Mouse (Mus musculus) neutrophil, adult 5-6 weeks (primary cell): ENCODE results near the gene Yars. TPM values are rescaled to one million over a fixed set of nuclear protein-coding genes. Genes with fewer than 3 reads are reported as not detected.

Experiments
- ATAC-seq: fragments of 151-379, 151-347 bp; 2 replicates; pipeline ENCODE4 v1.8.0; 2017; ENCODE audit warnings: mild to moderate bottlenecking, moderate TSS enrichment; ENCODE audit not compliant: insufficient number of reproducible peaks, poor library complexity, low FRiP score, severe bottlenecking; ENCODE audit errors: extremely low read depth
- total RNA-seq: library from RNA; stranded (forward); fragments of 200-1000 nt; gene quantifications from 2 replicates; pipeline ENCODE4 v1.2.3, GENCODE M21; 2017

Gene Yars
- total RNA-seq, 1 experiment from 2014 or later, result 31.4 TPM

DNA sequence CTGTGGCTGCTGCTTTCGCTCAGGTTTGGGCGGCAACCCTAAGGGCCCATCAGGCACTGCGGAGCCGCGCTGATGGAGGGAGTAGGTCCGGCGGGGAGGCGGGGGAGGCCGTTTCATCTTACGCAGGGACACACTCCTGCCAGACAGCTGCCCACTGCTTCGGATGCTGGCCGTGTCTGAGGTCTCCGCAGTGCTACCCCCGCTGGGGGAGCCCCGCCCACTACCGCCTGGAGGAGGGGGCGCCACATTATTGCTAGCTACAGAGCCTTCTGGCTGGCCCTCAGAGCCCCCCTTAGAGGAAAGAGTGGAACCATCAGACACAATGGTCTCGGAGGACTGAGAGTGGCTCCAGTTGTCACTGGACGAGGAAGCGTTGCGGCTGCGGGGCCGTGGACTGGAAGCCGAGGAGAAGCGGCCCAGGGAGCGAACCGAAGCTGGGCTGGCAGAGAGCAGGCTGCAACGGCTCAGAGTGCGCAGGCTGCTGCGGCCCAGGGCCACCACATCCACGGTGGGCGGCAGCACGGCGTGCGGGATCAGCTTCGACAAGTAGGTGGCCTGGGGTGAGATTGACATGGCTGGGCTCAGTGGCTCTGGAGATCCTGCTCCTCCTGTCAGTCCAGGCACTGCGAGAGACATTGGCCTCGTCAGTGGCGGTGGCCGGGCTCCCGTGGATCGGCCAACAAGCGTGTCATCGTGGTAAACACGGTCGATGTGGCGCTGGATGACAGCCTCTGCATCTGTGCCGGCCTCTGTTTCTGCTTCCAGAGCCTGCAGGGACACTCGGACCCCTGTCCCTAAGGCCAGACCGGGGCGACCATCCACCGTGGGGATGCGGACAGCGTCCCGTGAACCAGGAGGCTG lies 34.1 kb downstream of the Yars start:
- ATAC-seq, result no peak

DNA sequence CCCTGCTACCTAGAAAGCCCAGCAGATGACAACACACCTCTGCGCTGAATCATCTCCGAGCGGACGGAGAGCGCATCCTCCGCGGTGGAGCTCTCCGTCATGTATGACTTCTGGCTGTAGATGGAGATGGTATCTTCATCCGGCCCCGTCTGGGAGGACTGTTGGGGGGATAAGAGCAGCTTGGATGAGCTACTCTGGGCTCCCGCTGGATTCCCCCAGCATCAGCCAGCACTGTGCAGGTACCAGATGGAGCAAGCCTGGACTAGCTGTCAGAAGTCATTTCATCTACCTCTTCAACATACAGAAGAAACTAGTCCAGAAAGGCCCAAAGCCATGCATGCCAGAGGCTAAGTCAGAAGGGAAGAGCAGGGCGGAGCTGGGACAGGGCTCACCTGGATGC lies 35.8 kb downstream of the Yars start:
- ATAC-seq, result no peak

DNA sequence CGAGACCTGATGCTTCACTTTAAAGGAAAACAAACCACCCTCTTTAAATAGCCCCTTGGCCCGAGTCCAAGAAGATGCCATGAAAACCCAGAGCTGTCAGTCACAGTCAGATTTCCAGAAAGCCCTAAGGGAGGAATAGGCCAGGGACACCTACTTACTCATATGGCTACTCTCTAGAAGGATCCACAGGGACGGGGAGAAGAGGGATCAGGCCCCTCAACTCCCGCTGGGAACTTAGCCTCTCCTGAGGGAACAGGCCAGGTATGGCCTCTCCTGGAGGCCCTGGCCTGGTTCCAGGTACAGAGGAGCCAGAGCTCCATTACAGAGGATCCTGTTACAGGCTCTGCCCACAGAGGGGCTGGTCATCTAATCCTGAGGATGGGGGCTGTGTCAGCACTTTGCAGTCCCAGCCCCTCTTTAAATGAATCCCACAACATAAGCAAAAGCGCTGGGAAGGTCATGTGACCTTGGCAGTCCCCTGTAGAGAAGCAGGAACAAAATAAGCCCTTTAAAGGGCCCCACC lies 36.9 kb downstream of the Yars start:
- ATAC-seq, result no peak

DNA sequence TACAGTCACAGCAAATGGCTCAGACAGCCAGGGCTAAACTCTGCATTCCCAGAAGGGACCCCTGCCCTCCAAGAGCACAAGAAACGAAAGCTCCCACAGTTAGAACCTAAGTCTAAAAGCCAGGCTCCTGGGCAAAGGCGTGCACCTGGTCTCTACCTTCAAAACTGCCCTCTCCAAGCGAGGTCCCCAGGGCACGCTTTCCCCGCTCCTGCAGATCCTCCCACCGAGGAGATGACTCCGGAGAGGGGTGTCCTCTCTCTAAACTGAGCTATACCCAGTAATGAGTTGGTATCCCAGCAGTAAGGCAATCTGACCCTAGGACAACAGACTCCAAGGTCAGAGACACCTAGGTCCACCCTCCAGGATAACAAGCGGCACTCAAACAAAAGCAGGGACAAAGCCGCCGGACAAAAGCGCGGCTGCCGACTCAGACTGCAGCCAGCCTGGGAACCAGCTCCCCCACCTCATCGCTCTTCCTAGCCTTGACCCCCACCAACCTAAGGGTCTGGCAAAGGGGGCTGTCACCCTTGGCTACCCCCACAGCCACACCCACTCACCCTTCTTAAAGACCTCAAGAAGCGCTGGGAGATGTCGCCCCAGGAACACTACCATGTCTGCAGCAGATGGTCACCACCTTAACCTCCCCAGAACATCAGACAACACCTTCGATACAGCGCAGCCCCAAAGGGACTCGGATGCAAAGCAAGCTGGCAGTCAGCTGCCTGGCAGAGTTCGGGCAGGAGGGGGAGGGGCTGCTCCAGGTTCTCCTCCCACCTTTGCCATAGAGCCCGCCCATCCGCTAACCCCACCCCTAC lies 37.8 kb downstream of the Yars start:
- no peak for ATAC-seq

DNA sequence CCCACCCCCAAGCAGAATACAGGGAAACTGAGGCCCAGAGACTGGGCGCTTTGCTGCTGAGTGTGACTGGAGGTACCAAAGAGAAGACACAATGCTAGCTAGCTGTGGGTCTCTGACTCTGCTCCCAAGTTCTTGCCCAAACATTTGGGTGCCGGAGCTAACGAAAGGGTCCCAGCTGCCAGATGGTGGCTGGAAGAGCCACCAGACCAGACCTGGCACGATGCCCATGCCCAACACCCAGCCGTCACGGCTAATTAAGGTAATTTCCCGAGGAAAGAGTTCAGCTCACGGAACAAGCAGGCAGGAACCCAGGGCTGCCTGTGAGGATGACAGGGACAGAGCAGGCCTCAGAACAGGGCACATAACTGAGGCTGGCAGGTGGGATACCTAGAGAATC lies 38.4 kb downstream of the Yars start:
- ATAC-seq, result no peak

DNA sequence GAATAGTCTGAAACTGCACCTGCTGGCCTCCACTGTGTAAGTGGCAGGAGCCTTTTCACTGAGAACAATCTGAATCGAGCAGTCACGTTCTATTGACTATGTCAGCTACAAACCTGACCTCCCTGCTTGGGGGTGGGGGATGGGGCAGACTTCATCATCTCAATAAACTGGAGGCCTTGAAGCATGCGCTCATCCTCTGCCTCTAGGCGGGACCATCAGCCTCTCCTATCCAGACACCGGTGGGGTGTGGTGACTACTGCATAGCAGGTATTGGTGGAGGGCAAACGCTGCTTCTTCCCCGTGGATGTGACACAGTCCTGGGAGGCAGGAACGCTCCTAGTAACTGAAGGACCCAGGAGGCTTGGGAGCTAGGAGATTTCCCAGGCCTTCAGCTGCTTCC lies 41.4 kb downstream of the Yars start:
- no peak for ATAC-seq

DNA sequence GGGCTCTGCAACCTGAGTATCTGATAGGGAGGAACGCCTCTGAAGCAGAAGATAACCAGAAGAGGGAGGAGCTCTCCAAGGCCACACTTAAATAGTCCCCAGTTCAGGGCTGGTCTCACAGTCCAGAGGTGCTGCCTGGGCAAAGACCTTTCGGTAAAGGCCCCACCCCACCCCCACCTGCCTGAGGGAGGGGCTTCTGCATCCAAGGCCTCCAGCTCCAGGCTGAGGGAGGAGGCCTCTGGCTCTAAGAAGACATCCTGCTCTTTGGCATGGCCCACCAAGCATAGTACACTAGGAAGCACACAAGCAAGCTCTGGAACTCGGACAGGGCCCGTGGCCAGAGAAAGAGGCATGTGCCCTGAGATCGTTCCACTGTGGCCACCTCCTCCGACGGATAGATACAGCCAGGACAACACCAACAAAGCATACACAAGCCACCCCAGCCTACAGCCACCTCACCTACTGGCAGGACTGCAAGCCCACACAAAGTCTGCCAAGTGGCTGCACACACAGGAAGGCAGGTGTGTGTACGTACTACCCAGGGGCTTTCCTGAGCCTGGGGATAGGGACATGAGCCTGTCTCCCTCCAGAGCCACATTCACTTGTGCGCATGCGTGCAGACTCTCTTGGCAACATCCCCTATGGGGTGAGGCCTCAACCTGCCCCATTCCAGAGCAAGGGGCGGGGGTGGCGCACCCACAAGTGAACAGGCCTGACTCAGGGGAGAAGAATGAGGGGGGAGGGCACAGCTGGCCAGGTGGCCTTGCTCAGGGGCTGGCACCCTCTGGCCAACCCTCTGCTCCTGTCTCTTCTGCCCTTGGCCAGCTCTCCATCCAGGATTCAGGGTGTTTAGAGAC lies 42.3 kb downstream of the Yars start:
- no peak for ATAC-seq

DNA sequence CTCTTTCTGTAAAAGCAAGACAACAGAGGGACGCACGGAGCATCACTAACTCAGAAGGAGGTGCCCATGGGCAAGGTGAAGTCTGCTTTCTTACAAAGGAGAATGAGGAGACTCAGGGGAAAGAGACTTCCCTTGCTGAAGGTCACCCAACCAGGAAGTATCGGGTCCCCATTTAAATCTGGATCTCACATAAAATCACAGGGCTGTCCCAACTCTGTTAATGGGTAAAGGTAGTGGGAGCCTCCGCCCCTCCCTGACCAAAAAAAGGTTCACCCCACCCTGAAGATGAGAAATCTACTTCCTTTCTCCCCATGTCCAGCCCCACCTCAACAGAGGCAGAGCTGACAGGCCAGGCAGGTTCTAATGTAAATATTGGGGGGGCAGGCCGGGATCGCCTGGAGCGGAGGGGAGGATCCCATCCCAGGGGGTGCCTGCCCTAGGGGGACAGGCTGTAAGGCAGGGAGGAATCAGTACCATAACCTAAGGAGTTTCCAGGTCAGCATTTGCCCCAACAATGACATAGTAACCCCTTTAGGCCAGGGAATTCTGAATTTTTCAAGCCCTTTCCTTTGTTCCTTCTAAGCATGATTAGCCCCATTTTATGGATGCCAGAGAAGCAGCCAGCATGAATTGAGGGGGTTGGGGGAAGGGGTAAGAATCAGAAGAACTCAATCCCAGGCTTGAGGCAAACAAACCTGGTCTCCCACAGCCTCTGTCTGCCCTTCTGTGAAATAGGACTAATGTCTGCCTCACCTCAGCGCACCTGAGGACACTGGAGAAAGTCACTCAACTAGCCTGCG lies 43.2 kb downstream of the Yars start:
- no peak for ATAC-seq

DNA sequence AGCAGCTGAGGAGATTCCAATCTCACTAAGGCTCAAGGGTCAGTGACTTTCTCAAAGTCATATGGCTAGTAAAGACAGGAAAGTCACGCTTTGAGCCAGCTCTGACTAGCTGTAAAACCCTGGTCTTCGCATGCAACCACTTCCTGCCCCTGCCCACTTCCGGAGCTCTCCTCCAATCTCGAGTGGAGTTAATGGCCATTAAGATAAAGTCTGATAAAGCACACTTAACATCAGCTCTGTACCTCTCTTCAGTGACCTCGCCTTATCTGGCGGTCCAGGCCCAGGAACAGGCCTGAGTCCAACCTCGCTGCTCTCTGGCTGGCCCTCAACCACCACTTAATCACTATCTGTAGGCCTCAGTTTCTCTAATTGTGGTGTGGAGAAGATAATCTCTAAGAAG lies 44.9 kb downstream of the Yars start:
- no peak for ATAC-seq

DNA sequence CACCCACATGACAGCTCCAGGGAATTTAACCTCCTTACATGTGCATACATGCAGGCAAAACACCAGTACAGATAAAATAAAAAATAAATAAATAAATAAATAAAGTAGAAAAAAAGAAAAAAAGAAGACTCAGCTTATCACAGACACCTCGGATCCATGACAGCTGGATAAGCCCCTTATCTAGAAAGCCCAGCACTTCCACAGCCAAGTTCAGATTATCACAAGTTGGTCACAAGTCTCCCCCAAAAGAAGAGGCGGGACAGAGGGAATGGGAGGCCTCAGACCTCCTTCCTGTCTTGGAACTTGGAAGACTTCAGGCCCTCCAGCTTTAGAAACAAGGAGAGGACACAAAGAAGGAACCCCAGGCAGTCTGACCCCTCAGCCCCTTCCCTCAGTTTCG lies 45.6 kb downstream of the Yars start:
- ATAC-seq, result no peak

DNA sequence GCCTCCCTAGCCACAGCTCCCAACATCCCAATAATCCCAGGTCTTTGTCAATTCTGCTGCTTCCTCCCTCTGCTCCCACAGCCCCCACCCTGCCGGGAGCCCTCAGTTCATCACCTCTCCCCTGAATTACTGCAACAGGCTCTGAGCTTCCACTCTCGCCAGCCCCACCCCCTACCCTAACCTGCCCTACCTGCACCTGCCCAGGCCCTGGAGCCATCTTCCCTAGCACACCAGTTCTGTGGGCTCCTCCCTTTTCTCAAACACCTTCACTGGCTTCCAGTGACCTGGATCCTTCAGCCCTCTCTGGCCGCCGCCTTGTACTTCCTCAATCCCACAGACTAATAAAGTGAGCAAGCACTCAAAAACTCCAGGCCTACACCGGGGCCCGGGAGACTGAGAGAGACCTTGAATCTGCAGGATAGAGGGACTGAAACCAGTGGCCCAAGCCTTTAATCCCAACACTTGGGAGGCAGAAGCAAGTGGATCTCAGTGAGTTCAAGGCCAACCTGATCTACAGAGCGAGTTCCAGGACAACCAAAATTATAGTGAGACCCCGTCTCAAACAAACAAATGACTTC lies 46.8 kb downstream of the Yars start:
- ATAC-seq, result no peak

DNA sequence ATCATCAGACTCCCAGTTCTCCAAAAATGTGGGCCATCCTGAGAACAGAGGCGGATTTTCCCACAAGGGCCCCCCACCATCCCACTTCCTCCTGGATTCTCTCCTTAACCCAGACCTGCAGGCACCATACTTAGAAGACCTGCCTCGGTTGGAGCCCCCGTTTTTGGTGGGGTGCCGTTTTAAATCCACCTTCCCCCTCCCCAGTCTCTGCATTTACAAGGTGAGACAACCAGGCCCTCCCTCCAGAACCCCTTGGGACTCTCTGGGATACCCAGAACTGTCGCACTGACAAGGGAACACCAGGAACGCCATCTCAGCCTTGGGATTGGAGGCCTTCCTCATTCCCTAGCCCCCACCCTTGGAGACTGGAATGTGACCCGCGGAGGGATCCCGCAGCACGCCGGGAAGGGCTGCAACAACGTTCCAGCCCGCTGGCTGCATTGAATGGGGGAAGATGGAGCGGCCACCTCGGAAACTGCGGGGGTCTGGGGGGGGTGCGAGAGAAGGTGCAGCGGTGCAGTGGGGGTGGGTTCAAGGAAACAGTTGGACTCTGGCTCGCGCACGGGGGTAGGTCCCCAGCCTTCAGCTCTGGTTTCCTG lies 48.4 kb downstream of the Yars start:
- no peak for ATAC-seq

DNA sequence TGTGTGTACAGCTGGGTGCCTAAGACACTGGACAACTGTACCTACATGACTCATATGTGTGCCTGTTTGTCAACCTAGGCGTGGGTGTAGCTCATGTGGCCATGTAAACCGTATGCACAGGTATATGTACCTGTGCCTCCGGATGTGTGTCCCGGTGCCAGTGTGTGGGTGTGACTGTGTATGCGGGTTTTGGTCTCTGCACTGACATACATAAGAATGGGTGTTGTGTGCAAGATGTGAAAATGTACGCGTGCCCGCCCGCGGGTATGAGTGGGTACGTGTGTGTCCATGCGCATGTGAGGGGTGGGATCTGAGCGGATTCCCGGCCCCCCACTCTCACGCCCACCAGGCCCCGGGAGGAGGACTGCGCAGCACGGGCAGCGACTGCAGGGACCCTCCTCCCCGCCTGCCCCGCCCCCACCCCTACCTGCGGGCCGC lies 49.0 kb downstream of the Yars start:
- ATAC-seq, result no peak

DNA sequence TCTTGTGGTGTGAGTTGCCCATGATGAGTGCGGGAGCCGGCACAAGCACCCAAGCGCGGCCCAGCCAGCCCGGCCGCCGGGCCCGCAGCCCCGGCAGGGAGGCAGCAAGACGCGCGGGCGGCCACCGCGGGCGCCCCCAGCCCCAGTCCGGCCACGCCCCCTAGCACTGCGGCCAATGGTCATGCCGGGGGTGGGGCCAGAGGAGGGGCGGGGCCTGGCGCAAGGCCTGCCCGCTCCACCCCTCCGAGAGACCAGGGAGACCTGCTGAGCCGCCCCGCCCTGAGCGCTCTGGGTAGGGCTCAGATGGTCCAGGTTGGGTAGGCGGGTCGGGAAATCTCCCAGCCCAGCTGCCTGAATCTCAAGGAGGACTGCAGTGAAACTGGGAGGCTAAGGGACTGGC lies 49.5 kb downstream of the Yars start:
- no peak for ATAC-seq

DNA sequence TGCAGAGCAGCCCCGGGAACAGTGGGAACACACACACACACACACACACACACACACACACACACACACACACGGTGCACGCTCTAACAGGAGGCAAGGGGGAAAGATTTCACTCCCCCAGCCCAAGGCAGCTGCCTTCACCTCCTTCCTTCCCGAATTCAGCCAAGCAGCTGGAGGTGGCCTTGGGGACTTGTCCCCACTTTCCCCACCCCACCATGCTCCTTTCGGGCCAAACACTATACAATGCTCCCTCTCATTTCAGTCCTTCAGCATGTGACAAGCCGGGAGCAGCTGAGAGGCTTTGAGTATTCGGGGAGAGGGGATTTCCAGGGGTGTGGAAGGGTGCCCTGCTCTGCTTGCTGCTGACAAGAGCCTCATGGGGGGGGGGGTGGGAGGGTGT lies 52.3 kb downstream of the Yars start:
- ATAC-seq, result no peak

DNA sequence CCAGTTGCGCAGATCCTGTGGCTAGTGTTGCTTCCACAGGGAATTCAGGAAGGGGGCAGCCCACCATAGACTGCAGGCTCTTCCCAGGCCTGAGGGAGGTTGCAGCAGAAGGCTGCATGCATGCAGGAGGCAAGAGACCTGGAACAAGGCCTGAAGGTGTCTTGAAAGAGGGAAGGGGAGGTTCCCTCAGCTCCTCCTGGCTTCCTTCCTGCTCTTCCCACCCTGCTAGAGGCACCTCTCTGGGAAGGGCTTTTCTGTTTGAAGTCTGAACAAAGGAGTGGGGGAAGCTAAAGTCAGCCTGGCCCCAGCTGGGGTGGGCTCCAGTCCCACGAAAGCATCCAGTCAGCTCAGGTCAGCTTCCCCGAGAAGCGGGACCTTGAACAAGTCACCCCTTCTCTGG lies 52.8 kb downstream of the Yars start:
- no peak for ATAC-seq

DNA sequence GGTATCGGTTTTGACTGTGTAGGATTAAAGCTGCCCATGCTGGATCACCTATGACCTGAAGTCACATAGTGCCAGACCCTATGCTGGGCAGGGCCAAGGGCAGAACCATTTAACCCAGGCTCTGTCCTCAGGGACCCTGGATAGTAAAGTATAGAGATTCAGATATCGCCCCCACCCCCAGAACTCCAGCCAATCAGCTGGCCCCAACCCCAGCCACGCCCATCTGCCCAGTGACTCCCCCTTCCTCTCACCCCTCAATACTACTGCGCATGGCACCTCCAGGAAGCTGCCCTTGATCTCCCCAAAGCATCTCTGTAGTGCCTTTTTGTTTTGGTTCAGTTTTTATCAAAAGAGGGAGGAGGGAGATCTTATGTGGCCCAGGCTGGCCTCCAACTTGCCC lies 53.2 kb downstream of the Yars start:
- no peak for ATAC-seq

DNA sequence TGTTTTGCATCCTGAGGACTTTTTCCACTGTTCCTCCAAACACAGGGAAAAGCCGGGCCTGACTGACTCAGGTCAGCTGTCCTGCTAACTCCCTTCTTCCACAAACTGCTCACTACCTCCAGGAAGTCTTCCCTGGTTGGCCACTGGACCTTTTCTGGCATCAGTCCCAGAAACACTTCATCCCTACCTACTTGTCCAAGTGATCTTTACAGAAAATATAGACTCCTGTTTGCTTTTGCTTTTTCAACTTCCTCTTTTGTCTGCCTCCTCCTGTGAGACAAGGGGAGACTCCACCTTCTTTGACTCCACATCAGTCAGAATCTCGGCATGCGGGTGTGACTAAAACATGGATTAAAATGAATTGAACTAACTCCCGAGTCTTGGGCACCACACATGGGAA lies 55.2 kb downstream of the Yars start:
- ATAC-seq, result no peak
